Mouse (Mus musculus) fat pad, adult 2 months (tissue): ENCODE results near the gene Abcc4.
"Not testable (repeated sequence)": the region's sequence is repeated elsewhere in the genome, so short reads cannot be mapped to it uniquely, and the experiment has no call there.

Experiments used
- DNase-seq: peaks from one replicate; pipeline ENCODE4 v3.0.0-alpha.2; 2011; ENCODE audit warnings: low read depth, low spot score; ENCODE audit errors: extremely low read depth

Gene Abcc4

DNA sequence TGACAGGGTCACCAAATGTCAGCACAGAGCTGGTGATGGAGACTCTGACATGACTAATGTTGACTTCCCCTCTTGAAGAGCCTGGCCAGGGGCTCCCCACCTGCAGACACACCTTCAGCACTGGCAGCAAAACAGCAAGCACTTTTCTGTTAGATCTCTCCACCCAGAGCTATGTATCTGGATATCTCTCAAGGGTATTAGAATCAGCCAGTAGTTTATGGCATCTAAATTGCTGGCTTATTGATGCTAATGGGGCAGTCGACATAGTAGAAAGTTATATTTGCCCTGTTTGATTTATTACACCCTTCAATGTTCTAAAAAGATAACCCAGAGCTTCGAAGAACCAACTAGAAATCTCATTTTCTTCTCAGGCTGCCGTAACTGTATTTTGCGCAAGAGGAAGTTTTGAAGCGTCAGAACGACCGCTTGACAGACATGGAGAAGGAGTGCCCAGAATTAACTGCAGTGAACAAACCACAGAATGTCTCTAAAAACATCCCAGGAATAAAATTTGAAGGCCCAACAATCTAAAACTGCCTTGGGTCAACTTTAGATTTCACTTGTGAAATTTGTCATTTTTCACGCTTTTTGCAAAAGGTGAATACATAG is 123.6 kb downstream of the Abcc4 start:
- DNase-seq: no peak

DNA sequence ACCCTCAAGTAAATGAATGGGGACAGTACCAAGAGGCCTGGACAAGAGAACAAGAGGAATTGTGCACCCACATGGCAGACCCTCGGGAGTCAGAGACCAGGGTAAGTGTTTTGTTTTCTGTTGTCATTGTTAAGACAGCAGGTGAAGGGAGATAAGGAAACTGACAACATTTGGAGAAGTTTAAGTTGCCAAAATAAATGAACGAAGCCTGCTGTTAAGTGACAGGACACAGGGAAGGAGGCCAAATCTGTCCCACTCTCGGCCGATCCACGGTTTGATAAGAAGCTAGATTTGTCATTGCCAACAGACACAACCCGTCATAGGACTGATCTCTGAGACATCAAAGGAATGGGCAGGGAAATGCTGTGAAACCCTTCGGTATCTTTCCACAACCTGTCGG is 124.3 kb downstream of the Abcc4 start:
- no peak for DNase-seq

DNA sequence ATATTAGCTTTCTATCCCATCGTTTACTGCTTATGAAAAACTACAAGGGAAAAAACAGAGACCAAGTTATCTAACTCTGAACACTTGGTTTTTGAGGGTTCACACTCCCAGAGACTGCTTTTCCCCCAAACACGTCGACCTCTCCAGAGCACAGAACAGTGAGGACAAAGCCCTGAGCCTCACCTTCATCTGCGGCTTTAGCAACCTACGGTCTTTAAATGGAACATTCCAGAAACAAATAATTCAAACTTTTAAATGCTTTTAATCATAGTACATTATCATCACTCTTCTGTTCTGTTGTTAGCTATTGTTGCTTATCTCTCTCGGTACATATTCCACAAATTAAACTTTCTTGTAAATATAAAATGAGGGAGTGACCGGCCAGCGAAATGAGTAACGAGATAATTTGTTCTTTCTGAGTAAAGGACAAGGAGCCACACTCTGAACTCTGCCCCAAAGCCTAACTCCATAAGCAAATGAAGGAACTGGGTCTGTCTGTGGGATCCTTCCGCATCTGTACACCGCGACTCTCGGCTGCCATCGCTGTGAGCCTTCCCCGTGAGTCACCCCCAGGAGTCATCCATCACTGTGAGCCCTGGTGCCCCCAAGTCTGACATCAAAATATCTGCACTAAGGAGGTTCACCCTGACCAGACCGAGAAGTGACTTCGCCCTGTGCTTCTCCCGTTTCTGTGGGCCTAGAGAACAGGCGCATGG is 126.8 kb downstream of the Abcc4 start:
- DNase-seq: no peak

DNA sequence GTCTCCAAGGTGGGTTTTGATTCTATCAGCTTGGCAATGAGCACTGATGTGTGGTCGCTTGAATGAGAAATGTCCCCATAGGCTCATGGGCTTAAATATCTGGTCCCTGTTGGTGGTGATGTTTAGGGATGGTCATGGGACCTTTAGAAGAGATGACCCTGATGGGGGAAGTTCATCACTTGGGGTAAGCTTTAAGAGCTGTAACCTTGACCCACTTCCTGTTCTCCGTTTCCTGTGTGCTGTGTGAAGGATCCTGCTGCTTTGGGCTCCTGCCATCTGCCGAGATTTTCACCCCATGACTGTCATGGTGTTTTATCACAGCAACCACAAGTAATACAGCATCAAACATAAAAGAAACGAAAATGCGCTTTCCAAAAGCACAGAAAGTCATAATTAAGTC is 128.1 kb downstream of the Abcc4 start:
- DNase-seq: no peak

DNA sequence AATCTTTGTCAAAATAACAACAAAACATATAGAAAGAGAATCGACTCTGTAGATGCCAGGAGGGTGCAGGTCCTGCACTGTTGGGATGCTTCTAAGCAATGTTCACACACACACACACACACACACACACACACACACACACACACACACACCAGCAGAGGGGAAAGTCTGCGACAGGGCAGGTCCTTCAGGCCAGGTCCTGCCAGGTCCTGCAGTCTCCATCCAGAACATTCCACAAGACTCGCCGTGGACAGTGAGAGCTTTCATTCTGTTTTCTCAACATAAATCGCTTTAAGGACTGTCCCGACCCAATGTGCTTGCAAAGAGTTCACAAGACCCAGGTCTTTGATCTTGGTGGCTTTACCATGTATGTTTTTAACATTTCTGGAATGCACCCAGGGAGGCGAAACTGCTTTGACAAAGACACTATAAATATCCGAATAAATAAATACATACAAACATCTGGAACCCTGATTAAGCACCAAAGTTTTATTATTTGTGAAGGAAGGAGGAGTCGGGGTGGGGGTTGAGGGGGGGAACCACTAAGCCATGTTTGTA is 133.3 kb downstream of the Abcc4 start:
- no peak for DNase-seq

DNA sequence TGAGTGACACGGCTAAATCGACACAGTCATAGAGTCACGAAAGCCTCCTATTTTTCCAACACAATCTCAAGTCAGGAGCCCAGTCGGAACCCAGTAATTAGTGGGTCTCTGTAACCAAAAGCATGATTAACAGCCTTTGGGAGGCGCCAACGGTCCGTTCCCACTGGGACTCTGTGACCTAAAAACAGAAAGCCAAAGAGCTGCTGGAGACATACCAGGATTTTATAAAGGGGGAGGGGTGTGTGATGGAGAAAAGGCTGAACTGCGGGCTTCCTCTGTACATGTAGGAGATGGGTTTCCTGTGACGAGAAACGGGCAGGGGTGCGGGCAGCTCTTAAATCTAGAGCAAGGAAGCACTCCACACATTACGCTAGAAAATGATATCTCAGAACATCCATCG is 136.4 kb downstream of the Abcc4 start:
- DNase-seq: no peak

DNA sequence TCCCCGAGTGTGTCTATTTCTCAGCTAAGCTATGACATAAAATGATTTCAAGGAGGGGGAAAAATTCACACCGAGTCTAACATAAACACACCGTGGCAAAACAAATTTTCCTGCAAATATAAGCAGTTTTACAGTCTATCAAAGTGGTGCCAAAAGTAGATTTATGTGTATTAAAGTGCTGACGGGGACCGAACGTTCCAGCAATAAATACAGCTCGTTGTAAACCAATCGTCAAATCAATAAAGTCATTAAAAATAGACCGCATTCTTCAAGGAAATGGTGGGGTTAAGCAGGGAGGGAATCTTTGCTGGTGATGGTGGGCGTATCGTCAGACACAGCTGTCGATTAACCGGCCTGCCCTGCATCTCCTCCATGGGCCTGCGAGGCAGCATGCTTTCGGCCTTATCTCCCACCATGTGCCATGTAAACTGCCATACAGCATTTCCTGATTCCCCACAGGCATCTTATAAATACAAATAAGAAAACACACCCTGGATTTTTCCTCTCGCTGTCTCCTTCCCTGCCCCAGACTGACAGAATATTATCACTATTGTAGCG is 137.8 kb downstream of the Abcc4 start:
- DNase-seq: no peak

DNA sequence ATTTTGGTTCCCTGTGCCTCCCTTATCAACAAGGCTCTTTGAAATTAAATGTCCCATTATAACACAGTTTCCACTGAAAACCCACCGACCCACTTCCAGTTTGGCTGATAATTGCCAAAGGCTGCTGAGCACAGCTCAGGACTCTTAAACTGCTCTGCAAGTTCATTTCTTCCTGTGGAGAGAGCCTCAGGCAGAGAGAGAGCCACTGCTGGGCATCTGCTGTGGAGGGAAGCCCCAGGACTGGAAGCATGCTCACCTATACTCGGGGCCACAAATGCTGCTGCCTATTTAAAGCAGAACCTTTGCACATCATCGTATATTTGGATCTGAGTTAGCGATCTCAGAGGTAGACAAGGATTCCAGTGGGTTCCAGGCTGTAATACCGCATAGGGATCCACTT is 139.2 kb downstream of the Abcc4 start:
- no peak for DNase-seq

DNA sequence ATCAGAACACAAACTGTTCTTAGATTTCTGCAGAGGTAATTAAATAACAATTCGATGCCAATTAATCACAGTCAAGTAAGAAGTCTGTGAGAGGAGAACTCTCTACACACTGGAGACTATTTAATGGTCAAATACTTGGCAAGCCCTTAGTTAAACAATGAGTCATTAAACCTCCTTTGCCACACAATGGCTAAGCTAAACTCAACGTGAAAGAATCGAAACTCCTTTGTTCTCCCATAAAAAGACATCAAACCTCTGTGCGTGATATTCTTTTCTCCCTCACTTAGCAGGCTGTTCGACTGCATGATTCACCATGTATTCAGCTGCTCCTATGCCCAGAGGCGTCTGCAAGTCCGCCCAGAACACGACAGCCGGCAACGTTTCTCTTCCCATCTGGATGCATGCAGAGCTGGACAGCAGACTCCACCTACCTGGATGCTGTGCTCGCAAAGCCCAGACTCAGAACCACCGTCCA is 139.8 kb downstream of the Abcc4 start:
- no peak for DNase-seq

DNA sequence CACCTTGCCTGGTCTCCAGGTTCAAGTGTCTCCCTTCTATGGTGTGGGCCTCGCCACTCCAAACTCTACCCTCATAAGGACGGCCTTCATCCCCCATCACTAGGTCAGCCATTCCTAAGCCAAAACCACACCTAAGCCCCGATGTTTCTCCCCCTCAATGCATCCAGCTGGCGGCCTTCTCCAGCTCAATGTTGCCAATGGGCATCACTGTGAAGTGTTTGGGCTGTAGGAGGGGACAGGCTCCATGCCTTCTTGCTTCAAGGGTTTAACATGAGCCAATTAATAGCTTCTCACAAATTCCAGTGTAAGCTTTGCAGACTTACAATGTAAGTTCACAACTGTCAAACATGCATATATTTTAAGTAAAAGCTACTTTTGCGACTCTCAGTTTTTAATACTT is 140.3 kb downstream of the Abcc4 start:
- DNase-seq: no peak

DNA sequence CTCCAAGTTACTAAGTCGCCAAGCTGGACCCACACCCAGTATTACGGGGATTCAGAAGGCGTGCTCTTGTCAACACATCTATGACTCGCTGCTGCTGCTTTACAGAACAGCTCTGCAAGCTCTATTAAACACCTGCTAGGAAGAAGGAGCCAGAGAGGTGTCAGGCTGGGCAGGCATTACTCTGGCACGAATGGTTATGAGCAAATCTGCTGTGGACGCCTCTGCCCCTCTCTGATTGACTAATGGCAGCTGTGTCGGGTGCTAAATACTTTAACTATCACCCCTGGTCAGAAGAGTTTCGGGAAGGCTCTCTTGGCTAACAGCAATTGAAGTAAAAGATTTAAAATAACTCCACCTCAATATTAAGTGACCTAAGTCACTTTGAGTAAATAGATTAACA is 142.4 kb downstream of the Abcc4 start:
- no peak for DNase-seq

DNA sequence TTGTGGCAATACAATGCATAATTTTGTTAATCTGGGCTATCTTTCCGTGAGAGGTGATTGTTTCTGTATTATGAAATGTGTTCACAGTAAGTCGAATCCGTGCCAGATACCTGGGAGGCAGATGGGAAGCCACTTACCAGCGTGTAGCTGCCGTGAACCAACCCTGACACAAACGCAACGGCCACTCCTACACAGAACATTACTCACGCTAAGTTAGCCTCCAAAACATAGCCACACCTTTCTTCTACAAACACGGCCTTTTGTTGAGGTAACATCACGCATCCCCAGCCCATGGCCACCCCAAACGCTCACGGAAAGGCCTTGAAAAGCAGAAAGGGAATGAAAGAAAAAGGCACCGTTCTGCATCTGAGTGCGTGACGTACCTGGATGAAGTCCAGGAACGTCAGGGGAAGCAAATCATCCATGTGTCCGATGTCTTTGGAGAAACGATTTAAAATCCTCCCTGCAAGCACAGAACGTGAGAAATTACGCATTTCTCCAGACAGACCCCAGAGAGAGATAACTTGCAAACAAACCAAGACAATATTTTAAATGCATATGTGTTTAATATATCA is 153.0 kb downstream of the Abcc4 start:
- peak; percentile 45 for DNase-seq

DNA sequence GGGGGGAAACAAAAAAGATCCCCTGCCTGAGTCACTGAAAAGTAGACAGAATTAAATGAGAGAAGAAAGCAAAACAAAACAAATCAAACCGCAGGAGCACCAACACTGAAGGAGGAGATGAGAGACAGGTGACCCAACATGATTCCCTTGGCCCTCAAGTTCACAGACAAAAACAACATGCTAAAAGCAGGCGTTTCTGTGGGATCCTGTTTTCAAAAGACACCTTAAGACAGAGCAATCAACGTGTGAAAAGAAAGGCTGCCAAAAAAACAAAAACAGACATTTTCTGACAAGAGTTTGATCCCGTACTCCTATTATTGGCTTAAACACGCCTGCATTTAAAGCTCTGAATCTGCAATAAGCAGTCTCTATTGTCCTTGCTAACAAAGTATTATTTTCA is 153.6 kb downstream of the Abcc4 start:
- DNase-seq: no peak

DNA sequence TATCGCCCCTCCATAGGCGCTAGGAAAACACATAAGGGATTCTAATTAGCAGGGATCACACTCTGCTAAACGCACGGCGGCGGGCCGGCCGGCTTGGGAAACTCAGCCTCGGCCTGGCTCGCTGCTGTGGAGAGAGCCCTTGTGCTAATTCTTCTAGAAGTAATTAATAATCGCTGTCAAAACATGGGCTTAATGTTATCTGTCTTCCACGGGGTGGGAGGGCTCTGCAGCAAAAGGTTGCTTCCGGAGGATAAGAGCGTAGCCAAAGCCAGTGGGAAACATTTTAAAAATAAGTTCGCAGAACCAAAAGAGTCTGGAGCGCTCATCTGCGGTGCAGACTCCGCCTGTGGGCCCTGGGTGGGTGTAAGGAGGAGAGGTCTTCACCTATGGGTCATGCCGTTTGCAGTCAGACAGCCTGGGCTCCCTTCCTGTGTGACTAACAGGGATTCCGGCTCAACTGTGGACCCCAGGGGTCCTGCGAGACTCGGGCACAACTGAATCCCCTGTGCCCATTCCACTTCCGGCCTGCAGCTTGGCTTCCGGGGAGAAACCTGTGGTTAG is 154.2 kb downstream of the Abcc4 start:
- no peak for DNase-seq

DNA sequence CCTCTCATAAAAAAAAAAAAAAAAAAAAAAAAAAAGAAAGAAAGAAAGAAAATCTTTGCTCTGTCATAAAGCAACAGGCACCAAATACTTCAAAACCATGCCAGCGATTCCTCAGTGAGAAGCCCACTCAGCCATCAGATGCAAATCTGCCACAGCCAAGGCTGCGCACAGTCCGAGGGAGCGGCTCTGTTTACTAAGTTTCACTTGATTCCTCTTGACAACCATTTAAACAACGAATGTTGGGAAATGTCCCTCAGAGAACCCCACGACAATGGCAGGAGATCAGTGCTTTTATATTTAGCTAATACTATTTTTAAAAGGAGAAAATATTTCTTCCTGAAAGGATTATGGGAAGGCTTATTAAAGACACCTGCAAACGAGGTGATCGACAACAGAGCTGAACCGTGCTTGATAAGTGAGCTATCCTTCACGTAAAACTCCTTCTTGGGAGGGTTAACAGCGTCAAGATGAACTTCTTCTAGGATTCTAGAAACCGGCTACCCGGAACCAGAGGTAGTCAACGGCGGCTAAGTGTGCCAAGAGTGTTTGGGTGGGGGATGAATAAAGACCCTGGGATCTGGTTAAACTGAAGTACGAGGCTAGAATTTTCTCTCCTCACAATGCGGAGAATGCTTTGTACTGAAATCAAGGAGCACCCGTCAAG is 154.8 kb downstream of the Abcc4 start:
- no peak for DNase-seq

DNA sequence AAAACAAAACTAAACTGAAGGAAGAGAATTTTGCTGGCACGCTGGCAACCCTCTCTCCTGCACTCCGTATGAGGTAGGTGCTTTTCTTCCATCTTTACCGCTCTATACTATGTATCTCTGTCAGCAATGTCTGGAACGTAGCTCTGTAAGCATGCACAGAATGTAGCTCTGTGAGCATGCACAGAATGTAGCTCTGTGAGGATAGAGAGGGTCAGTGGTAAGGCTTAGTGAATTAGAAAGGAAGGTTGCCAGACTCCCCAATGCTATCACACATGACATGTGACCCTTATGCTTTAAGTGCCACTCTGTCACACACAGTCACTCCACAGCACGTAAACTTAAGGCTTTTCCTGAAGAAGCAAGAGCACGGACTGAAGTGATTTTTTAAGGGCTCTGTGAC is 161.5 kb downstream of the Abcc4 start:
- no peak for DNase-seq

DNA sequence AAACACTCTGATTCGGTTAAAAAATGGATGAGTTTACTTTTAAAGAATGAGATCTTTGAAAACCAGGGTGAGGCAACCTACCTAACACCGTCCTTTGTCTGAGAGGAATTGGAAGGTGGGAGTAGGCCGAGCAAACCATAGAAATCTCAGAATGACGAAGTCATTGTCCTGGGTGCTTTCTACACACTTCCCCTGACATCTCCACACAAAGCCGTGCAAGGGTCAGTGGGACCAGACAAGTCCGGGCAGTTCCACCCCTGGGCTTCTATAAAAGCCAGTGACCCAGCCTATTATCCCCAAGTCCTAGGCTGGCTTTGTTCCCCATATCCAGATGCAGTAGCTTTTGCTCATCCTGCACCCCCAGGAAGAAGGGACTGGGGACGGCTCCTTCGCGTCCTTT is 163.1 kb downstream of the Abcc4 start:
- no peak for DNase-seq

DNA sequence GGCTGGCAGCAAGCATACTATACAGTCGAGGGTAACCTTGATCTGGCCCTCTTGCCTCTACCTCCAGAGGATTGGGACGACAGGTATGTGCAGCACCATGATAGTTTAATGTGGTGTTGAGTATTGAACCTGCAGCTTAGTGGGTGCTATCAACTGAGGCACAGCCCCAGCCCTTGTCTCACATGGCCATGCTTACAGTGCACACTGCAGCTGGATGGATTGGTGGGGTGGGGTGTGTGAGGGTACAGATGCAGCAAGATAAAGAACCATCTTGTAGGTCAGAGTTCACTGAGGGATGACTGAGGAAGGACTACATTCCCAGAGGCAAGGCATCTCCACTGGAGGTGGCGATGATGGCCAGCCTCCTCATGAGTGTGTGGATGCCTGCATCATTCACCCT is 174.5 kb downstream of the Abcc4 start:
- no peak for DNase-seq

DNA sequence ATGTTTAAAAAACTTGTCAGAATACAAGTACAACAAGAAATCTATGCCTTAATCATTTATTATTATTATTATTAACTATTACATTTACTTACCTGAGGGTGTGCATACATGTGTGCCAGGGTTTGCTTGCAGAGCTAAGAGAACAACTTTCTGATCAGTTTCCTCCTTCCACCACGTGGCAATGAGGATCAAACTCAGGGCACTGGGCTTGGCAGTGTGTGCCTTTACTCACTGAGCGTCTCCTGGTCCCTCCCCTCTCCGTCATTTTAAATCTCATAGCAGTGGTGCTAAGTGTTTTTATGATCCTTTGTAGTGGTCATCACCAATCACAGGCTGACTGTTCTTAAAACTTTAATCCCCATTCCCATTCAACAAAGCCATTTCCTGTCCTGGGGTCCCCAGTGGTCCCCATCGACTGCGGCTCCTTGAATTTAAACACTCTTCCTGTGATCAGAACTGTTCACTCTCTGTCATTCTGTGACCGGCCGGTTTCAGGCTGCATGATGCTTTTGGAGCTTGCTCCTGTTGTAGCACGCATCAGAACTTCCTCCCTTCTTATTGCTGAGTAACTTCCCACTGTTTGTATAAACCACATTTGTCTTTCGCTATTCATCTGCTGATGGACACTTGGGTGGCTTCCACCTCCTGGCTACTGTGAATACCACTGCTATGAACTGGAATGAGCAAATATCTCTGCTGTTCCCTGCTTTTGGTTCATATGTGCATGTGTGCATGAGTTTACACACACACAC is 191.6 kb downstream of the Abcc4 start:
- no peak for DNase-seq

DNA sequence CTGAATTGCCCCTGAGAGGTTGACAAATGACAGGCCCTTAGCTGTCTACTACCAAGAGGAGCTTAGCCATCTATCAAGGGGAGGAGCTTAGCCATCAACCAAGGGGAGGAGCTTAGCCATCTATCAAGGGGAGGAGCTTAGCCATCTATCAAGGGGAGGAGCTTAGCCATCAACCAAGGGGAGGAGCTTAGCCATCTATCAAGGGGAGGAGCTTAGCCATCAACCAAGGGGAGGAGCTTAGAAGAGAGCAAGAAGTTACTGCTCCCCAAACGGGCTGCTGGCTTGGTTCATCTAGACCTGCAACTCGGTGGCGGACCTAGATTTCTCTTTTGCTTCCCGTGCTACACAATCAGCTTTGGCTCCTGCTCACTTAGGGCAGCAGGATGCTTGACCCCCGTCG is 194.3 kb downstream of the Abcc4 start:
- not testable (repeated sequence) for DNase-seq
